Mouse (Mus musculus) midbrain, embryonic 10.5 days (tissue): ENCODE data around the gene Cc2d2a. TPM values are rescaled to one million over a fixed set of nuclear protein-coding genes. Genes with fewer than 3 reads are reported as not detected.

Source experiments
- DNase-seq: peaks from one replicate; pipeline ENCODE4 v3.0.0-alpha.2; 2017; ENCODE audit warnings: low spot score
- H3K27ac ChIP-seq: fragments of 300-500 bp; sonication (generic); replicated peaks from 2 replicates; pipeline ENCODE4 v1.5.1; 2016; ENCODE audit warnings: mild to moderate bottlenecking
- H3K27me3 ChIP-seq: fragments of 300-500 bp; sonication (generic); 2 replicates; pipeline ENCODE4 v1.6.1; 2016; ENCODE audit warnings: low read depth, mild to moderate bottlenecking; ENCODE audit not compliant: poor library complexity, severe bottlenecking
- H3K36me3 ChIP-seq: fragments of 300-500 bp; sonication (generic); 2 replicates; pipeline ENCODE4 v1.6.1; 2016; ENCODE audit warnings: mild to moderate bottlenecking, moderate library complexity
- H3K4me1 ChIP-seq: fragments of 300-500 bp; sonication (generic); 2 replicates; pipeline ENCODE4 v1.6.1; 2016
- H3K4me3 ChIP-seq: fragments of 300-500 bp; sonication (generic); 2 replicates; pipeline ENCODE4 v1.5.1; 2016; ENCODE audit warnings: mild to moderate bottlenecking, moderate library complexity
- H3K9me3 ChIP-seq: fragments of 300-500 bp; sonication (generic); replicated peaks from 2 replicates; pipeline ENCODE4 v1.6.1; 2016; ENCODE audit warnings: mild to moderate bottlenecking
- WGBS: fragments of 180-500 bp; shearing (Covaris S2); methylation state at CpG from one replicate; pipeline ENCODE4 v1.1.7; 2016; 5-methylcytosine and 5-hydroxymethylcytosine counted together
- polyA plus RNA-seq: library from polyadenylated mRNA; unstranded; fragments of >200 nt; fragmentation: Nextera tagmentation; extraction: Ambion mirVana; gene quantifications from 2 replicates; pipeline ENCODE4 v1.2.1, GENCODE M21; 2016

The Cc2d2a gene
- polyA plus RNA-seq = 8.2 and 10.4 TPM in 2 replicates

GRCm38 (mm10) chr5:43661997-43662961, at the start of gene Cc2d2a:
TSS of gene Cc2d2a (plus strand) at chr5:43662346.
- peak within 1 kb of the TSS; percentile 91 for H3K27ac ChIP-seq
- WGBS = 7% methylated on average over 19 of the region's 19 CpGs
- H3K27me3 ChIP-seq = no peaks in the 10 kb centered on the region
- DNase-seq = peak; percentile 73
- H3K9me3 ChIP-seq = no peaks in the 10 kb centered on the region
- H3K4me1 ChIP-seq = peaks cover 41% of the 10 kb centered on the region
- H3K4me3 ChIP-seq = peak within 1 kb of the TSS; percentile 57
- no peaks in the 10 kb centered on the region for H3K36me3 ChIP-seq

GRCm38 (mm10) chr5:43621575-43622299, 40.4 kb upstream of the Cc2d2a start:
- Histone ChIP-seq H3K4me1 (no peaks in the 10 kb centered on the region), H3K9me3 (no peaks in the 10 kb centered on the region), H3K36me3 (no peaks in the 10 kb centered on the region), H3K4me3 (no peak overlapping the region), H3K27me3 (no peaks in the 10 kb centered on the region), H3K27ac (no peak overlapping the region)
- WGBS = 80% methylated on average over 7 of the region's 7 CpGs
- DNase-seq = no peak

- H3K4me1 ChIP-seq = no peaks in the 10 kb centered on the region
- no peak overlapping the region for H3K4me3 ChIP-seq
- no peak overlapping the region for H3K27ac ChIP-seq
- no peaks in the 10 kb centered on the region for H3K27me3 ChIP-seq
- WGBS = 88% methylated on average over 4 of the region's 4 CpGs
- DNase-seq = no peak
- H3K9me3 ChIP-seq = no peaks in the 10 kb centered on the region
- no peaks in the 10 kb centered on the region for H3K36me3 ChIP-seq
These were observed 36.7 kb upstream of the Cc2d2a start for GRCm38 (mm10) chr5:43625407-43625806.

GRCm38 (mm10) chr5:43634071-43634601, 28.0 kb upstream of the Cc2d2a start:
- no peaks in the 10 kb centered on the region for H3K36me3 ChIP-seq
- whole genome bisulfite sequencing = 87% methylated on average over 5 of the region's 5 CpGs
- DNase-seq = no peak
- H3K4me1 ChIP-seq = no peaks in the 10 kb centered on the region
- H3K27me3 ChIP-seq = no peaks in the 10 kb centered on the region
- H3K9me3 ChIP-seq = no peaks in the 10 kb centered on the region
- no peak overlapping the region for H3K27ac ChIP-seq
- no peak overlapping the region for H3K4me3 ChIP-seq

GRCm38 (mm10) chr5:43634602-43635081, 27.5 kb upstream of the Cc2d2a start:
- Histone ChIP-seq H3K4me1 (no peaks in the 10 kb centered on the region), H3K36me3 (no peaks in the 10 kb centered on the region), H3K27me3 (no peaks in the 10 kb centered on the region), H3K27ac (no peak overlapping the region), H3K9me3 (no peaks in the 10 kb centered on the region), H3K4me3 (no peak overlapping the region)
- DNase-seq = no peak
- WGBS = 47% methylated on average over 9 of the region's 9 CpGs

GRCm38 (mm10) chr5:43645020-43645419, 17.1 kb upstream of the Cc2d2a start:
- H3K27ac ChIP-seq = no peak overlapping the region
- no peaks in the 10 kb centered on the region for H3K27me3 ChIP-seq
- no peak overlapping the region for H3K4me3 ChIP-seq
- WGBS = 70% methylated on average over 4 of the region's 4 CpGs
- DNase-seq = no peak
- no peaks in the 10 kb centered on the region for H3K36me3 ChIP-seq
- no peaks in the 10 kb centered on the region for H3K9me3 ChIP-seq
- H3K4me1 ChIP-seq = no peaks in the 10 kb centered on the region

GRCm38 (mm10) chr5:43647098-43647774, 14.9 kb upstream of the Cc2d2a start:
- Histone ChIP-seq H3K4me1 (no peaks in the 10 kb centered on the region), H3K27me3 (no peaks in the 10 kb centered on the region), H3K4me3 (no peak overlapping the region), H3K9me3 (no peaks in the 10 kb centered on the region), H3K36me3 (no peaks in the 10 kb centered on the region), H3K27ac (no peak overlapping the region)
- DNase-seq = no peak
- 88% methylated on average over 12 of the region's 12 CpGs for WGBS

- Histone ChIP-seq H3K27ac (peak overlapping the region; percentile 91), H3K4me1 (peaks cover 41% of the 10 kb centered on the region), H3K9me3 (no peaks in the 10 kb centered on the region), H3K4me3 (no peak overlapping the region), H3K36me3 (no peaks in the 10 kb centered on the region), H3K27me3 (no peaks in the 10 kb centered on the region)
- WGBS = 86% methylated on average over 3 of the region's 3 CpGs
- DNase-seq = no peak
These were observed 648 bp upstream of the Cc2d2a start for GRCm38 (mm10) chr5:43661498-43661897.

- Histone ChIP-seq H3K9me3 (no peaks in the 10 kb centered on the region), H3K4me3 (peak overlapping the region; percentile 57), H3K36me3 (no peaks in the 10 kb centered on the region), H3K27me3 (no peaks in the 10 kb centered on the region), H3K4me1 (peaks cover 41% of the 10 kb centered on the region), H3K27ac (peak overlapping the region; percentile 91)
- no peak for DNase-seq
- 61% methylated on average over 6 of the region's 6 CpGs for WGBS
These were observed 1.4 kb downstream of the Cc2d2a start for GRCm38 (mm10) chr5:43663531-43663930.

GRCm38 (mm10) chr5:43665144-43665543, 3.0 kb downstream of the Cc2d2a start:
- Histone ChIP-seq H3K4me3 (peak overlapping the region; percentile 35), H3K27me3 (no peaks in the 10 kb centered on the region), H3K9me3 (no peaks in the 10 kb centered on the region), H3K36me3 (no peaks in the 10 kb centered on the region), H3K4me1 (peaks cover 41% of the 10 kb centered on the region), H3K27ac (no peak overlapping the region)
- WGBS = 26% methylated on average over 5 of the region's 5 CpGs
- no peak for DNase-seq

- Histone ChIP-seq H3K36me3 (peaks cover 7% of the 10 kb centered on the region), H3K27me3 (no peaks in the 10 kb centered on the region), H3K9me3 (no peaks in the 10 kb centered on the region), H3K4me1 (peaks cover 20% of the 10 kb centered on the region), H3K4me3 (no peak overlapping the region), H3K27ac (no peak overlapping the region)
- no peak for DNase-seq
- WGBS = 85% methylated on average over 8 of the region's 8 CpGs
These were observed 7.0 kb downstream of the Cc2d2a start for GRCm38 (mm10) chr5:43669118-43669645.
